Mouse (Mus musculus): Measurements from ENCODE around the gene Babam1. TPM values are rescaled to one million over a fixed set of nuclear protein-coding genes. Genes with fewer than 3 reads are reported as not detected.

Gene Babam1
- polyA plus RNA-seq, 1 experiment: 108 TPM

DNA sequence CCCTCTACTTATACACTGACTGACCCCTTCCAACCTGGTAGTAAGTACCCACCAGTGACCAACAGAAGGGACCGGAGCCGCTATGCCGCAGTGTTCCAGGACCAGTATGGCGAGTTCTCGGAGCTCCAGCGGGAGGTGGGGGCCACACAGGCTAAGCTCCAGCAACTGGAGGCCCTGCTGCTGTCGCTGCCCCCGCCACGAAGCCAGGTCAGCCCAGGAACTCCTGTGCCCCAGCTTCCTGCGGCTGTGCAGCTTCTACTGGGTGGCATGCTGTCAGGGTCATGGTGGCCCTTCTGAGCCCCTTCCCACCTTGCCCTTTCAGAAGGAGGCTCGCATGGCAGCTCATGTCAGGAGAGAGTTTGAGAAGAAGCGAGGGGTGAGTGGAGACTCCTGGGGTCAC lies 24.2 kb upstream of the Babam1 start:
- Histone ChIP-seq H3K4me2 (ENCODE audit: low read depth) (no peak overlapping the region), H3K4me3 (no peak overlapping the region), H3K36me3 (ENCODE audit: control insufficient read depth, insufficient read depth) (peaks cover 13% of the 10 kb centered on the region), H3K27me3 (ENCODE audit: control insufficient read depth, insufficient read depth, insufficient read length) (no peaks in the 10 kb centered on the region), H3K79me2 (ENCODE audit: control insufficient read depth, insufficient read depth) (no peaks in the 10 kb centered on the region), H3ac (ENCODE audit: control insufficient read depth, insufficient read length) (no peak overlapping the region)
- TF ChIP-seq E2F4 (IDR thresholded peaks at IDR 0.05; ENCODE audit: insufficient read depth) (no peak), POLR2AphosphoS2 (IDR thresholded peaks at IDR 0.05; ENCODE audit: insufficient read length, low read depth) (peak; percentile 64)

- no peak overlapping the region for H3ac ChIP-seq (ENCODE audit: control insufficient read depth, insufficient read length)
- H3K79me2 ChIP-seq (ENCODE audit: control insufficient read depth, insufficient read depth): no peaks in the 10 kb centered on the region
- no peak overlapping the region for H3K4me3 ChIP-seq
- no peaks in the 10 kb centered on the region for H3K27me3 ChIP-seq (ENCODE audit: control insufficient read depth, insufficient read depth, insufficient read length)
- peaks cover 13% of the 10 kb centered on the region for H3K36me3 ChIP-seq (ENCODE audit: control insufficient read depth, insufficient read depth)
- TF ChIP-seq SRF (IDR thresholded peaks at IDR 0.05; ENCODE audit: control insufficient read depth, insufficient read length, low read depth) (no peak), MAX (IDR thresholded peaks at IDR 0.05; ENCODE audit: low read depth) (no peak), USF1 (IDR thresholded peaks at IDR 0.05; ENCODE audit: low read depth) (no peak), MYOG (IDR thresholded peaks at IDR 0.05; ENCODE audit: control insufficient read depth in 1 of 3, insufficient read depth in 1 of 3, insufficient read length in 2 of 3, low read depth in 2 of 3) (no peak), REST (IDR thresholded peaks at IDR 0.05; ENCODE audit: insufficient read depth, insufficient read length) (no peak), CEBPB (IDR thresholded peaks at IDR 0.05; ENCODE audit: insufficient read depth, poor library complexity, severe bottlenecking) (no peak), E2F4 (IDR thresholded peaks at IDR 0.05; ENCODE audit: insufficient read depth) (no peak), POLR2A (IDR thresholded peaks at IDR 0.05; ENCODE audit: insufficient read length, low read depth) (no peak), TCF12 (IDR thresholded peaks at IDR 0.05; ENCODE audit: insufficient read depth, poor library complexity, severe bottlenecking) (no peak), MYOD1 (IDR thresholded peaks at IDR 0.05; ENCODE audit: control insufficient read depth in 1 of 3, insufficient read length in 2 of 3, low read depth in 2 of 3) (no peak), POLR2AphosphoS2 (IDR thresholded peaks at IDR 0.05; ENCODE audit: insufficient read length, low read depth) (no peak), TCF3 (IDR thresholded peaks at IDR 0.05; ENCODE audit: insufficient read length, low read depth) (no peak)
- no peak overlapping the region for H3K4me2 ChIP-seq (ENCODE audit: low read depth)
Observed at GRCm38 (mm10) chr8:71373000-71373399, 23.7 kb upstream of the Babam1 start.

- H3K4me3 ChIP-seq: no peak overlapping the region
- H3K27me3 ChIP-seq (ENCODE audit: control insufficient read depth, insufficient read depth, insufficient read length): no peaks in the 10 kb centered on the region
- H3K79me2 ChIP-seq (ENCODE audit: control insufficient read depth, insufficient read depth): peaks cover 4% of the 10 kb centered on the region
- TF ChIP-seq CEBPB (IDR thresholded peaks at IDR 0.05; ENCODE audit: insufficient read depth, poor library complexity, severe bottlenecking): no peak
- no peak for TF ChIP-seq MYOD1 (IDR thresholded peaks at IDR 0.05; ENCODE audit: control insufficient read depth in 1 of 3, insufficient read length in 2 of 3, low read depth in 2 of 3)
- no peak for TF ChIP-seq MAX (IDR thresholded peaks at IDR 0.05; ENCODE audit: low read depth)
- TF ChIP-seq POLR2AphosphoS2 (IDR thresholded peaks at IDR 0.05; ENCODE audit: insufficient read length, low read depth): peak; percentile 24
- H3K4me2 ChIP-seq (ENCODE audit: low read depth): no peak overlapping the region
- no peak overlapping the region for H3ac ChIP-seq (ENCODE audit: control insufficient read depth, insufficient read length)
- peaks cover 13% of the 10 kb centered on the region for H3K36me3 ChIP-seq (ENCODE audit: control insufficient read depth, insufficient read depth)
Observed at GRCm38 (mm10) chr8:71374616-71375206, 21.9 kb upstream of the Babam1 start.

- no peak overlapping the region for H3K4me2 ChIP-seq (ENCODE audit: low read depth)
- no peak overlapping the region for H3ac ChIP-seq (ENCODE audit: control insufficient read depth, insufficient read length)
- H3K79me2 ChIP-seq (ENCODE audit: control insufficient read depth, insufficient read depth): peaks cover 15% of the 10 kb centered on the region
- no peak for TF ChIP-seq MYOG (IDR thresholded peaks at IDR 0.05; ENCODE audit: control insufficient read depth in 1 of 3, insufficient read depth in 1 of 3, insufficient read length in 2 of 3, low read depth in 2 of 3)
- TF ChIP-seq POLR2A (IDR thresholded peaks at IDR 0.05; ENCODE audit: insufficient read length, low read depth): no peak
- TF ChIP-seq REST (IDR thresholded peaks at IDR 0.05; ENCODE audit: insufficient read depth, insufficient read length): no peak
- TF ChIP-seq USF1 (IDR thresholded peaks at IDR 0.05; ENCODE audit: low read depth): no peak
- peak; percentile 41 for TF ChIP-seq POLR2AphosphoS2 (IDR thresholded peaks at IDR 0.05; ENCODE audit: insufficient read length, low read depth)
- no peak for TF ChIP-seq MYOD1 (IDR thresholded peaks at IDR 0.05; ENCODE audit: control insufficient read depth in 1 of 3, insufficient read length in 2 of 3, low read depth in 2 of 3)
- TF ChIP-seq MAX (IDR thresholded peaks at IDR 0.05; ENCODE audit: low read depth): no peak
- TF ChIP-seq E2F4 (IDR thresholded peaks at IDR 0.05; ENCODE audit: insufficient read depth): no peak
- no peak overlapping the region for H3K4me3 ChIP-seq
- H3K27me3 ChIP-seq (ENCODE audit: control insufficient read depth, insufficient read depth, insufficient read length): no peaks in the 10 kb centered on the region
- H3K36me3 ChIP-seq (ENCODE audit: control insufficient read depth, insufficient read depth): peaks cover 13% of the 10 kb centered on the region
Observed at GRCm38 (mm10) chr8:71375581-71376422, 20.9 kb upstream of the Babam1 start.

DNA sequence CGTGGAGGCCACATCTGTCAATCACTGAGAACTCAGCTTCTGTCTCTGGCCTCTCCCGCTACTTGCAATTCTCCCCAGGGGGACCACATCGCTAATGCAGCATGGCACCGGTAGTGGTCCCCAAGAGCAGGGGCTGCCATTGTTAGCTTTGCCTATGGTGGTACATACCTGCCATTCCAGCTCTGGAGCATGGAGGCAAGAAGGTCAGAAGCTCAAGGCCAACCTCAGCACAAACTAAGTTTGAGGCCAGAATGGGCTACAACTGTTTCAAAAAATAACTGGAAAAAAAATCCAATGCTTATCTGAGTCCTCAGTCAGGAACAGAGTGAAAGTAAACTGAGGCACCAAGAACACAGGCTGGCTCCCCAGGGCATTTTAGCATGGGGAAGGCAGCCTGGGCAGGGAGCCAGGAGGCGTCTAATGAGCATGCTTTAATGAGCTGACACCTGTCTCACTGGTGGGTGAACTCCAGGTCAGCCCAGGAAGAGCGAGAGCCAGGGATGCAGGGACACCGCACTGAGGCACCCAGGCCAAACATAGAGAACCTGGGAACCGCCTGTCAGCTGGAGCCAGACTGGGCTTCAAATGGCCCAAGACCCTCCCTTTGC lies 20.1 kb upstream of the Babam1 start:
- H3K4me2 ChIP-seq (ENCODE audit: low read depth): no peak overlapping the region
- peaks cover 13% of the 10 kb centered on the region for H3K36me3 ChIP-seq (ENCODE audit: control insufficient read depth, insufficient read depth)
- H3ac ChIP-seq (ENCODE audit: control insufficient read depth, insufficient read length): no peak overlapping the region
- no peak for TF ChIP-seq MYOD1 (IDR thresholded peaks at IDR 0.05; ENCODE audit: control insufficient read depth in 1 of 3, insufficient read length in 2 of 3, low read depth in 2 of 3)
- no peak for TF ChIP-seq MYOG (IDR thresholded peaks at IDR 0.05; ENCODE audit: control insufficient read depth in 1 of 3, insufficient read depth in 1 of 3, insufficient read length in 2 of 3, low read depth in 2 of 3)
- no peak for TF ChIP-seq SRF (IDR thresholded peaks at IDR 0.05; ENCODE audit: control insufficient read depth, insufficient read length, low read depth)
- TF ChIP-seq REST (IDR thresholded peaks at IDR 0.05; ENCODE audit: insufficient read depth, insufficient read length): no peak
- no peak for TF ChIP-seq TCF12 (IDR thresholded peaks at IDR 0.05; ENCODE audit: insufficient read depth, poor library complexity, severe bottlenecking)
- no peak for TF ChIP-seq USF1 (IDR thresholded peaks at IDR 0.05; ENCODE audit: low read depth)
- no peak for TF ChIP-seq TCF3 (IDR thresholded peaks at IDR 0.05; ENCODE audit: insufficient read length, low read depth)
- TF ChIP-seq E2F4 (IDR thresholded peaks at IDR 0.05; ENCODE audit: insufficient read depth): no peak
- TF ChIP-seq POLR2AphosphoS2 (IDR thresholded peaks at IDR 0.05; ENCODE audit: insufficient read length, low read depth): no peak
- no peak for TF ChIP-seq MAX (IDR thresholded peaks at IDR 0.05; ENCODE audit: low read depth)
- TF ChIP-seq POLR2A (IDR thresholded peaks at IDR 0.05; ENCODE audit: insufficient read length, low read depth): no peak
- H3K4me3 ChIP-seq: no peak overlapping the region
- no peaks in the 10 kb centered on the region for H3K27me3 ChIP-seq (ENCODE audit: control insufficient read depth, insufficient read depth, insufficient read length)
- peaks cover 19% of the 10 kb centered on the region for H3K79me2 ChIP-seq (ENCODE audit: control insufficient read depth, insufficient read depth)

All from myocyte (in vitro differentiated cells).